Mouse (Mus musculus): ENCODE measurements around the gene Ifit2. TPM values are rescaled to one million over a fixed set of nuclear protein-coding genes. Genes with fewer than 3 reads are reported as not detected.

The Ifit2 gene
- 11.0 TPM for polyA plus RNA-seq (2017; shearing (Covaris generic))

DNA sequence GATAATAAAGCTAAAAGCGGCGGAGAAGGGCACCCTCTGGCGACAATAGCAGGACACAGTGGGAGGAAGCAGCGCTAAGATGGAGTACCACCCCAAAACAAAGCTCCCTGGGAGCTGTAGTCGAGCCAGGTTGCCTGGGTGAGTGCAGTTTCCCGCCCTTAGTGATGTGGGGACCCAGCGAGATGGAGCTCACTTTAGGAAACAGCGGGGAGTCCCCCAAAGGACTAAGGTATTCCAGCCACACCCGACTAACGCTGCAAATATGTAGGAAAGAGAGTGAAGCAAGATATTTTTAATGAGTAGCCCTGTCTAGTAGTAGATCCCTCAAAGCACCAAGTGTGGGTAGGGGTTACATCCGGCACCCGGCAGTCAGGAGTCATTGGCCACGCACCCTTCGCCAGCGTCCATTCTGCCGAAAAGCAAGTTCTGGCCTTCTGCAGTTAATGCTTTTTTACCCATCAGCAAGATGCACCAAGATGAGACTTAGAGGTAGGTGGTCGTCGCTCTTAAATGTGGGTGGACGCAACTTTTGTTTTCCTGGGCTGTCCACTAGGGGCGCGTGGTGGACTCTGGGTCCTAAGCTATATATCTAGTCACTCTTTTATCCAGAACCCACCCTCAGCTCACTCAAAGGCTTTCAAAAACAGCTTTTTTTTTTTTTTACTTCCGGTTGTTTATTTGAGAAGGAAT, at the start of gene Ifit2:
Gene Ifit2 (plus strand): TSS at position 161 of the 690 bp plus-strand sequence.

DNA sequence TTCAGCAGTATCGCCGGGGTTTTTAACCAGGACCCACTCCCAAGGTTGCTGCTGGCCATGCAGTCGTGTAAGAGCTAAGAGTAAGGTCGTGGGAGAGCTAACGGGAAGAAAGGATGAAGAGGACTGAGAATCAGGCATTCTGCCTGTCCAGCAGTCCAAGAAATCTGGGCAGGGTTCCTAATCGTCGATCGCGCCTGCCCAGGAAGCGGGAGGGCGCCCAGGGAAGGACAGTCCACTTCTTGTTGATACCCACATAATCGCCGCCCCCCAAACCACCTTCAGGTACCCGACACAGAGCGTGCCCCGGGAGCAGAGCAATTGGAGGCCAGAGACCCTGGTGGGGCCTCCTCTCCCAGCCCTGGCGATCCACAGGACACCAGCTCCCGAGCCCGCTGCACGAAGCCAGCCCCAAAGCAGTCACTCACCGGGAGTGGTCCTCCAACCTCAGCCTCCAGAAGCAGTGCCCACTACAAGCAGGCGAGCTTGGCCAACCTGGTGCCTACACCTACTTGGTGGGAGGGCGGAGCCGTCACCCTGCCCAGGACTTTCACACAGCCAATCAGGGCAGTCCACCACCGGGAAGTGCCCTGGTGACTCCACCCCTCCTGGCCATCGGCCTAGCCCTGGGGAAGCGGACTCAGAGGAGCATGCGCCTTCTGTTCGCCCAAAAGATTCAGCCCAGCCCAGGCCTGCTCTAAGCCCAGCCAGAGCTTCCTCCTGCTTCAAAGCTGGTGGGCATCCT, 23.4 kb upstream of the Ifit2 start, which contains the start of gene Lipa:
Gene Lipa (minus strand): TSS at position 534 of the 742 bp plus-strand sequence.

DNA sequence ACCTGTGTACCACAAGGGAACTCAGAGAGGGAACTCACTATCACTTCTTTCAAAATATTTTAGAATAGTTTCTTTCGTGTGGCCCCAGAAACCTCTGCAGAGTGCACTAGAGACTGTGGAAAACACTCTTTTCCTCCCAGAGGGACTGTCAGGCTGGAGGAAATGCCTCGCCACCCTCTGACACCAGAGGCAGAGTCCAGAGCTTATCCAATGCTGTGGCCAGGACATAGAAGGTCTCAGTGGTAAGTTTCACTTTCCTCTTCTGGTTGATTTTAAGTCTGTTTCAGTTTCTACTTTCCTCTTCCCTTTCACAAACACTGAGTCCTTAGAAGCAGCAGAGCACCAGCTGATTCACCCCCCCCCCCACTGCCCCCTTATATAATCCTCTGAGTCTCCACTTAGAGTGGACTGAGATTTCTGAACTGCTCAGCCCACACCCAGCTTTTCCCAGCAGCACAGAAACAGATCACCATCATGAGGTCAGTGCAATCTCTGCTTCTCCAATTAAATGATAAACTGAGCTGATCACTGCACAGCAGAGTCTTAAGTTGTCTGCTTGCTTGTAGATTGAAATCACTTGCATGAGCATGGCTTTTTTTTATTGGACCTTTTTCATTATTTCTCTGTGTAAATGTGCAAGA, 32.8 kb downstream of the Ifit2 start, which contains the start of gene Ifit3:
Gene Ifit3 (plus strand): TSS at position 406 of the 641 bp plus-strand sequence.

DNA sequence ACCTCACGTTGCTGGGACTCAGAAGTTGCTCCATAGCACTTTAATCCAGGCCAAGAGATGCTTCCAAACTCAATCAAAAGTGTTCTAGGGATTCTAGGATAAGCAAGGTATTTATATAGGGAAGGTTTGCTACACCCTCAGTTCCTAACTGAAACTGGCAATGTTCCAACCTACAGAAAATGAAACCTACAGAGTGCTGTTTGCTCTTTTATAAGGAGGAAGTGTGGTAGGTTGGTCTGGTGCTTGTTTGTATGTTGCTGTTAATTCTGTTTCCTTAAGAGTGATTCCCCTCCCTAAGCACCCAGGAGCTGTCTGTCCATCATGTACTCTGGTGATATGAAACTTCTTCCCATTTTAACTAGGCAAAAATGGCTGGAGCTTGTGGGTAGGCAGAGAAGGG, 51.4 kb downstream of the Ifit2 start, which contains the start of gene Ifit1bl1:
Gene Ifit1bl1 (minus strand): TSS at position 69 of the 400 bp plus-strand sequence.

DNA sequence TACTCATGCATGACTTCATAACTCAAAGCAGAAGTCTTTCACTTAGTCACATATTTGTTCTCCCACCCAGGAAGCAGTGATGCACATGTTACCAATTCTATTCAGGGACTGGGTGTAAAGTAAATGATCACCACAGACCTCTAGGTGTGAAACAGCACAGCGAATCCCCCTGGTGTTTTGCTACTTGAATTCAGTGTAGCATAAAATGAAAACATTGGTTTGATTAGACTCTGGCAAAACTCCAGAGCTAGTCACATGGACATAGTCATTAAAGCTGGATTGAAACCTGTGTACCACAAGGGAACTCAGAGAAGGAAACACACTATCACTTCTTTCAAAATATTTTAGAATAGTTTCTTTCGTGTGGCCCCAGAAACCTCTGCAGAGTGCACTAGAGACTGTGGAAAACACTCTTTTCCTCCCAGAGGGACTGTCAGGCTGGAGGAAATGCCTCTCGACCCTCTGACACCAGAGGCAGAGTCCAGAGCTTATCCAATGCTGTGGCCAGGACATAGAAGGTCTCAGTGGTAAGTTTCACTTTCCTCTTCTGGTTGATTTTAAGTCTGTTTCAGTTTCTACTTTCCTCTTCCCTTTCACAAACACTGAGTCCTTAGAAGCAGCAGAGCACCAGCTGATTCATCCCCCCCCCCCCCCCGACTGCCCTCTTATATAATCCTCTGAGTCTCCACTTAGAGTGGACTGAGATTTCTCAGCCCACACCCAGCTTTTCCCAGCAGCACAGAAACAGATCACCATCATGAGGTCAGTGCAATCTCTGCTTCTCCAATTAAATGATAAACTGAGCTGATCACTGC, 57.0 kb downstream of the Ifit2 start, which contains the start of gene Ifit3b:
Gene Ifit3b (plus strand): TSS at position 734 of the 815 bp plus-strand sequence.

Other genes starting within 250 kb of the Ifit2 start
- not detected for gene Ch25h, start 75.5 kb upstream of the Ifit2 start, polyA plus RNA-seq (2017; shearing (Covaris generic))
- gene Lipa, start 23.2 kb upstream of the Ifit2 start, polyA plus RNA-seq (2017; shearing (Covaris generic)) = 57.2 TPM
- 4.2 TPM for gene Ifit3, start 32.8 kb downstream of the Ifit2 start, polyA plus RNA-seq (2017; shearing (Covaris generic))
- 16.7 TPM for gene Ifit1bl1, start 51.3 kb downstream of the Ifit2 start, polyA plus RNA-seq (2017; shearing (Covaris generic))
- gene Ifit3b, start 57.3 kb downstream of the Ifit2 start, polyA plus RNA-seq (2017; shearing (Covaris generic)) = 2.0 TPM
- 0.32 TPM for gene Ifit1bl2, start 90.0 kb downstream of the Ifit2 start, polyA plus RNA-seq (2017; shearing (Covaris generic))
- gene Ifit1, start 90.2 kb downstream of the Ifit2 start, polyA plus RNA-seq (2017; shearing (Covaris generic)) = 5.5 TPM
- gene Slc16a12, start 196.6 kb downstream of the Ifit2 start, polyA plus RNA-seq (2017; shearing (Covaris generic)) = not detected